Mouse (Mus musculus) cerebellum, postnatal 4 days (tissue): Measurements from ENCODE around the gene Tlr3.

Experiments
- DNase-seq, 2 experiments: peaks; one replicate each; pipeline ENCODE4 v3.0.0; 2022; ENCODE audit warnings: low spot score in 2 of 2, mixed read lengths in 1 of 2

Tlr3 gene

GRCm38 (mm10) chr8:45410882-45411281 is at the start of gene Tlr3:
Gene Tlr3 (minus strand): TSS chr8:45411080.
- no peak for DNase-seq

- DNase-seq = no peak
Observed at GRCm38 (mm10) chr8:45457874-45458273, 47.0 kb upstream of the Tlr3 start.

GRCm38 (mm10) chr8:45454426-45454825 is 43.5 kb upstream of the Tlr3 start:
- DNase-seq = peak in 1 of 2 experiments; percentile 34

GRCm38 (mm10) chr8:45452115-45452514 is 41.2 kb upstream of the Tlr3 start:
- no peak for DNase-seq

GRCm38 (mm10) chr8:45448842-45449241 is 38.0 kb upstream of the Tlr3 start:
- no peak for DNase-seq

GRCm38 (mm10) chr8:45448257-45448656 is 37.4 kb upstream of the Tlr3 start:
- DNase-seq = no peak

GRCm38 (mm10) chr8:45438899-45439535 is 28.1 kb upstream of the Tlr3 start:
- no peak for DNase-seq

- no peak for DNase-seq
Observed at GRCm38 (mm10) chr8:45420151-45420550, 9.3 kb upstream of the Tlr3 start.

GRCm38 (mm10) chr8:45414965-45415364 is 4.1 kb upstream of the Tlr3 start:
- DNase-seq = no peak

- DNase-seq = peak in 1 of 2 experiments; percentile 47
Observed at GRCm38 (mm10) chr8:45410146-45410880, 567 bp downstream of the Tlr3 start.

GRCm38 (mm10) chr8:45409702-45410101 is 1.2 kb downstream of the Tlr3 start:
- no peak for DNase-seq

GRCm38 (mm10) chr8:45383250-45383649 is 27.6 kb downstream of the Tlr3 start:
- no peak for DNase-seq

GRCm38 (mm10) chr8:45381963-45382347 is 28.9 kb downstream of the Tlr3 start, which contains the start of gene Fam149a:
Gene Fam149a (minus strand): TSS chr8:45382291.
- DNase-seq = no peak

- DNase-seq = no peak
Observed at GRCm38 (mm10) chr8:45381075-45381962, 29.6 kb downstream of the Tlr3 start.

- no peak for DNase-seq
Observed at GRCm38 (mm10) chr8:45380598-45380997, 30.3 kb downstream of the Tlr3 start.

GRCm38 (mm10) chr8:45374071-45374470 is 36.8 kb downstream of the Tlr3 start:
- DNase-seq = no peak

- DNase-seq = no peak
Observed at GRCm38 (mm10) chr8:45367154-45367553, 43.7 kb downstream of the Tlr3 start.

- no peak for DNase-seq
Observed at GRCm38 (mm10) chr8:45363220-45363619, 47.7 kb downstream of the Tlr3 start.

- DNase-seq = peak in 1 of 2 experiments; percentile 34
Observed at GRCm38 (mm10) chr8:45362323-45362722, 48.6 kb downstream of the Tlr3 start.

- no peak for DNase-seq
Observed at GRCm38 (mm10) chr8:45359091-45359605, 51.7 kb downstream of the Tlr3 start.

GRCm38 (mm10) chr8:45358132-45358918 is 52.6 kb downstream of the Tlr3 start:
- DNase-seq = peak in 1 of 2 experiments; percentile 51
